Mouse (Mus musculus) cortical plate, adult 2 months (tissue): Measurements from ENCODE around the gene Uxs1.

Experiments
- CTCF ChIP-seq: fragments of 200-500 bp; IDR thresholded peaks from 2 replicates; pipeline ENCODE4 v1.5.1; 2011; ENCODE audit warnings: mild to moderate bottlenecking, control low read depth, low read length; ENCODE audit not compliant: insufficient read depth; ENCODE audit errors: extremely low read depth
- POLR2A ChIP-seq: fragments of 200-500 bp; IDR thresholded peaks from 2 replicates; pipeline ENCODE4 v1.6.1; 2011; ENCODE audit warnings: mild to moderate bottlenecking, low read length, control low read depth; ENCODE audit not compliant: insufficient read depth; ENCODE audit errors: extremely low read depth

DNA sequence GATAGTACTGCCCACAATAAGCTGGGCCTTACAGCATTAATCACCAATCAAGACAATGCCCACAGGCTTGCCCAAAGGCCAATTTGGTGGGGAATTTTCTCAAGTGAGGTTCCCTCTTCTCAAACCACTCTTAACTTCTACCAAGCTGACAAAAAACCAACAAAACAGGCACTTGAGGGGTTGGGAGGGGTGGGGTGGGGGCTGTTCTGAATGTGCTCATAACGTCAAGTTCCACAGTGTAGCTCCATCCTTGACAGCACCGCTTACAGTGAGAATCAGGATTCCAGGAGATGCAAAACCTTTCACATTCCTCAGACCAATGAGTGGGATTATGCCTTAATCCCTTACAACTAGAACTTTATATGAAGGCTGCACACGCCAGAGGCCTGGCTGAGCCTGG, 44.4 kb downstream of the Uxs1 start:
- TF ChIP-seq CTCF (no peak), POLR2A (no peak)
